Mouse (Mus musculus) activated CD4-positive, CD25-positive, alpha-beta regulatory T cell (primary cell): ENCODE measurements around the gene Scd3. TPM values are rescaled to one million over a fixed set of nuclear protein-coding genes. Genes with fewer than 3 reads are reported as not detected.

Experiments used
- polyA plus RNA-seq, 2 experiments: library from polyadenylated mRNA; unstranded; fragments of 100-300 nt; shearing (Covaris generic); gene quantifications; one replicate each; pipeline ENCODE4 v1.2.1; 2017

Scd3 gene
- under 1 TPM in 1 of 2 experiments, not detected in 1; 0.06 TPM for polyA plus RNA-seq

DNA sequence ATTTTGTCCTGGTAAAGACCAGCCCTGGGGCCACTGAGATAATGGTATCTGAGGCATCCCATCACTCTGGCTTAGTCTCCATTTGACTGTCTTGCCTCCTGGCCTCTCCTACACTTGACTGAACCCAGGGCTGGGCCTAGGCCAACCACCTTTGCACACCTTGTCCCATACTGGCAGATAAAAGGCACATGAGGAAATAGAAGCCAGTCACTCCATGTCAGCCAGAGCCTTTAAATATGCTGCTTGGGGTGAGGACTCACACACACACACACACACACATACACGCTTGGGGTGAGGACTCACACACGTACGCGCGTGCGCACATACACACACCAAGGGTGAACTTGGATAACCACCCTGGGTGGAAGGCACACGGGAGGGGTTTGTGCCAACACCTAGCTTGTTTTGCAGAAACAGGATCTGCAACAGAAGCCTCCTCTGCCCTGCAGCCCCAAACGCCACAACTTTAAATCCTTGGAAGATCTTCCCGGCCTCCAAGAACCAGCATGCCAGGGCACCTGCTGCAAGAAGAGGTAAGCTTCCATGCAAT is at the start of gene Scd3:
Scd3 (plus strand) TSS at position 255 of the 550 bp plus-strand sequence.

DNA sequence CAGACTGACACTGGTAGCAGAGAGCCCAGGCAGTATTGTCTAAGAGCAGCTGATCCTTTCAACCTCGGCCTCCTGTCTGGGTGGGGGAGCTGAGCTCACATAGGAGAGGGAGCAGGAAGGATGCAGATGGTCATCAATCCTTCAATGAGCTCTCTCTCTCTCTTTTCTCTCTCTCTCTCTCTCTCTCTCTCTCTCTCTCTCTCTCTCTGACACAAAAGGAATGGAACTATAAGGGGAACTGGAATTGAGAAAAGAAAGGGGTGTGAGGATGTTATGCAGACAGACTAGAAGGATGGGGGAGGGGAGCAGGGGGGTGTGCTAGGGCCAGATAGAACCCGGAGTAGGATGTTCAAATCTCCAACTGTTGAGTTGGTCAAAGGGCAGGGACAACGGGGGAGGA is 10.7 kb upstream of the Scd3 start, which contains the start of gene Pkd2l1:
Pkd2l1 (minus strand) TSS at position 101 of the 400 bp plus-strand sequence.

DNA sequence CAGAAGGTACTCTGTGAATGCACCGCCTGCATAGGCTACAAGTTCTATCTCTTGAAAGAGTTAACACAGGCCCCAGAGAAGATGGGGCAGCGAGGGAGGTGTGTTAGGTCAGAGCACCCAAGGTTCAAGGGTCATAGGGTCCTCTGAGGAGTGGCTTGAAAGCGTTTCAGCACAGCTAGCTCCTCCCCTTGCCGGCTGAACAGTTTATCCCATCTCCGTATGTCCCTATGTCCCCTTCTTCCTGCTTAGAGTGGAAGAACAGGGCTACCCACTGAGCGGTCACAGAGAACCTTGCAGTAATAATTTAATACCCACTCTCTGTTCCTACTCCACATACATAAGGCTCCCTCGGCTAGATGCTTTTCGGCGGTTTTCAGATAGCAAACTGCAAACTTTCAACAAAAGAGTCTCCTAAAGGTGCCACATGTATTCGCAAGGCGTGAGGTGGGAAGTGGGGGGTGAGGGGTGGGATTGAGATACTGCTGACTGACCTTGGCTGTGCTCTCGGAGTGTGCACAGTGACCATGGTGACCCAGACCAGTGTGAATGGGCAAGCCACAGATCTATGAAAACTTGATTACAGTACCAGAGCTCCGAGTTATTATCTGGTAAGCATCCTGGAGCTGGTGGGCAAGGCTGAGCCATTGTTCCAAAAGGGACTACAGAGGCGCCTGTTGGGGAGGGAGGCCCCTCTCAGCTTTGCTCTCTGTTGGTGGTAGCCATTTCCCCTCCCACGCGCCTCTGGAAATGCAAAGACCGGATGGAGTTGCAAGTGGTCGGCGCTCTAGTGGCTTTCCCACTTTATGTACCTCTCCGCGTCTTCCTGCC is 90.1 kb downstream of the Scd3 start, which contains the start of gene Scd2:
Scd2 (plus strand) TSS at position 734 of the 828 bp plus-strand sequence.

Other genes starting within 250 kb of the Scd3 start
- not detected for gene Cpn1, start 216.7 kb upstream of the Scd3 start, polyA plus RNA-seq
- under 1 TPM in 1 of 2 experiments, not detected in 1; 0.21 TPM for gene Cyp2c23, start 174.1 kb upstream of the Scd3 start, polyA plus RNA-seq
- 1 to 10 TPM; 2.9 to 8.7 TPM for gene Erlin1, start 133.5 kb upstream of the Scd3 start, polyA plus RNA-seq
- gene Chuk, start 95.8 kb upstream of the Scd3 start, polyA plus RNA-seq: 10 to 100 TPM; 75.2 to 77.6 TPM
- gene Cwf19l1, start 67.4 kb upstream of the Scd3 start, polyA plus RNA-seq: 10 to 100 TPM; 31.9 to 41.8 TPM
- gene Bloc1s2, start 56.8 kb upstream of the Scd3 start, polyA plus RNA-seq: 100 to 1,000 TPM; 111 to 113 TPM
- gene Pkd2l1, start 10.8 kb upstream of the Scd3 start, polyA plus RNA-seq: under 1 TPM in 1 of 2 experiments, not detected in 1; 0.06 TPM
- gene Scd2, start 90.4 kb downstream of the Scd3 start, polyA plus RNA-seq: 10 to 100 TPM; 36.7 to 37.9 TPM
- under 1 TPM in 1 of 2 experiments, not detected in 1; 0.69 TPM for gene Scd4, start 129.8 kb downstream of the Scd3 start, polyA plus RNA-seq
- 1 to 10 TPM in 1 of 2 experiments, under 1 TPM in 1; 0.70 to 1.0 TPM for gene Scd1, start 204.6 kb downstream of the Scd3 start, polyA plus RNA-seq